Mouse (Mus musculus): ENCODE measurements around the gene Ubac2.

DNA sequence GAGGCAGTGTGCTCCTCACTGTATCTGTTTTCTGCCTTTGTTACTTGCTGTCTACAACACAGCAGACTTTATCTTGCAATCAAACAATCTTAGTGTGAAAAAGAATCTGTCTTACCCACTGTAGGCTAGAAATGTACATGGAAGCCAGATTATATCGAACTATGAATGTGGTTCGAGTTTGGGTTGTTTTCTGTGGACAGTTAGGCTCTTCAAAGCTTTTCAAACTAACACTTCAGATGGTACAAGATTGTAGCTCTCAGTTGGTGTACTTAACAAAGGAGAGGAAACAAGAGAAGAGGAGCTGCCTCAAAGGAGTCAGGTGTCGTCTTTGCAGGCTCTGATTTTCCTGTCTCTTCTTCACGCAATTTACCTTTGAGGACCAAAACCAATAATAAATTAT is 109.3 kb downstream of the Ubac2 start:
- no peak for TF ChIP-seq CTCF (IDR thresholded peaks at IDR 0.05; ENCODE audit: low read depth)
- TF ChIP-seq EP300 (IDR thresholded peaks at IDR 0.05; ENCODE audit: low read depth) = no peak
